Mouse (Mus musculus) testis, adult 2 months (tissue): ENCODE results near the gene Mettl7a1. TPM values are rescaled to one million over a fixed set of nuclear protein-coding genes. Genes with fewer than 3 reads are reported as not detected.

Source experiments
- H3K27ac ChIP-seq: fragments of 200-500 bp; 2 replicates; pipeline ENCODE4 v1.5.1; 2012; ENCODE audit warnings: low read depth, low read length; ENCODE audit not compliant: control insufficient read depth, insufficient read depth
- H3K27me3 ChIP-seq: fragments of 200-500 bp; 2 replicates; pipeline ENCODE4 v1.6.1; 2012; ENCODE audit warnings: mild to moderate bottlenecking, low read length, moderate library complexity; ENCODE audit not compliant: control insufficient read depth, insufficient read depth
- H3K36me3 ChIP-seq: fragments of 200-500 bp; 2 replicates; pipeline ENCODE4 v1.6.1; 2012; ENCODE audit warnings: mild to moderate bottlenecking, low read length; ENCODE audit not compliant: control insufficient read depth, insufficient read depth
- H3K4me1 ChIP-seq: fragments of 200-500 bp; 2 replicates; pipeline ENCODE4 v1.6.1; 2012; ENCODE audit warnings: low read length; ENCODE audit not compliant: control insufficient read depth, insufficient read depth
- H3K4me3 ChIP-seq: fragments of 200-500 bp; 2 replicates; pipeline ENCODE4 v1.5.1; 2012; ENCODE audit warnings: low read depth, mild to moderate bottlenecking, low read length, moderate library complexity, mixed read lengths; ENCODE audit not compliant: control insufficient read depth
- CTCF ChIP-seq: fragments of 200-500 bp; IDR thresholded peaks from 2 replicates; pipeline ENCODE4 v1.5.1; 2012; ENCODE audit warnings: low read depth, mild to moderate bottlenecking, inconsistent platforms, low read length, moderate library complexity; ENCODE audit not compliant: control insufficient read depth, insufficient read depth, insufficient replicate concordance
- POLR2A ChIP-seq: fragments of 200-500 bp; IDR thresholded peaks from 2 replicates; pipeline ENCODE4 v1.6.1; 2012; ENCODE audit warnings: low read depth, mild to moderate bottlenecking, inconsistent platforms, low read length, moderate library complexity; ENCODE audit not compliant: control insufficient read depth
- polyA plus RNA-seq: library from polyadenylated mRNA; depleted of rRNA; stranded (reverse); fragments of >200 nt; gene quantifications from 2 replicates; pipeline ENCODE4 v1.2.3, GENCODE M21; 2012

Mettl7a1 gene
- polyA plus RNA-seq, 1 experiment = 5.0 TPM

DNA sequence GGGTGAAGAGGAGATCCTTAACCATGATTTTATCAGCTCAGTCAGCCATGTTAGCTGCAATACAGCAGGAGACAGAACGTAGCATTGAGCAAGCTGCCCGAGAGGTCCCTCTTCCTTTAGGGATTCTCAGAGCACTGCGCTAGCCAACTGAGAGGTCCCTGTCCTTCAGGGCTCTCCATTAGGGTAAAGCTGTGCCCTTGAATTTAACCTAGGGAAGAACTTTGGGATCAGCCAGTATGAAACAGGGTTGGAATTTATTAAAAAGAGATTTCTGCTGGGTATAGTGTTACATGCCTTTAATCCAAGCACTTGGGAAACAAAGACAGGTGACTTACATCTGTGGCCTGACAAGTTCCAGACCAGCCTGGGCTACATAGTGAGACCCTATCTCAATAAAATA, 26.4 kb upstream of the Mettl7a1 start:
- TF ChIP-seq CTCF (no peak), POLR2A (no peak)
- H3K4me1 ChIP-seq = peaks cover 2% of the 10 kb centered on the region; the same call in 1 of the 2 replicates
- no peak overlapping the region for H3K4me3 ChIP-seq
- no peaks in the 10 kb centered on the region for H3K27me3 ChIP-seq
- H3K36me3 ChIP-seq = no peaks in the 10 kb centered on the region
- H3K27ac ChIP-seq = no peak overlapping the region

DNA sequence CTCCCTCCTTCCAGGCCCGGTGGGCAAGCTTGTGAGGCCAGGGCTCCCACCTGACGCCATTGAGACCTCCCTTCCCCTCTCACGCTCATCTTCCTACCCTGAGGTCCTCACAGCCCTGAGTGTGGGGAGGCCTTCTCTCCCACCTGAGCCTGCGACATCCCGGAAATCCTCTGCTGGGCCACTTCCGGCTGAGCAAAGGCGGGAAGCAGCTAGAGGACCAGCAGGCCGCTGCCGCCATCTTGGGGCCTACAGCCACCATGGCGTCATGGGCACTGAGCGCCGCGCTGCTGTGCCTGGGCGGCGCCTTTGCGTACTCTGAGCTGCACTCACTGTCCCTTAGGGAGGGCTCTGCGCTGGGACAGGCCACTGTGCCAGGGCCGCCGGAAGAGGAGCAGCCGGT, 23.3 kb upstream of the Mettl7a1 start, which contains the start of gene Tmprss12:
Tmprss12 (plus strand) TSS at position 212 of the 400 bp plus-strand sequence.
- H3K27ac ChIP-seq = peak within 1 kb of the TSS; percentile 82
- peaks cover 2% of the 10 kb centered on the region; the same call in 1 of the 2 replicates for H3K4me1 ChIP-seq
- H3K36me3 ChIP-seq = no peaks in the 10 kb centered on the region
- TF ChIP-seq CTCF (no peak), POLR2A (peak; percentile 83)
- H3K27me3 ChIP-seq = no peaks in the 10 kb centered on the region
- H3K4me3 ChIP-seq = peak within 1 kb of the TSS; percentile 96

DNA sequence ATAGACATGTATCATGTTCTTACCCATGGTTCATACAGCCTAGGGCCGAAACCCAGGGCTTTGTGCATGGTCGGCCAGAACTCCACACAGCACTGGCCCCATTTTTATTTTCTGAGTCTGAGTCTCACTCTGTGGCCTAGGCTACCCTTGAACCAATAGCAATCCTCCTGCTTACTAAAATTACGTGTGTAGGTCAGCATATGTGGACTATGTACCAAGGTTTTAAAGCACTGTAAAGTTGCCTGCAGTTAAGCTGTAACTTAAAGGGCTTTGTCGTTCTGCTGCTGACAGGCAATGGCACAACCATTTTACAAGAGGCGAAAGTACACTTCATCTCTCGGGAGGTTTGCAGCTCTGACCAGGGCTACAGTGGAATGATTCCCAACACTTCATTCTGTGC, 15.0 kb upstream of the Mettl7a1 start:
- H3K27ac ChIP-seq = no peak overlapping the region
- H3K4me1 ChIP-seq = no peaks in the 10 kb centered on the region
- H3K36me3 ChIP-seq = no peaks in the 10 kb centered on the region
- H3K27me3 ChIP-seq = no peaks in the 10 kb centered on the region
- no peak for TF ChIP-seq POLR2A
- no peak overlapping the region for H3K4me3 ChIP-seq

DNA sequence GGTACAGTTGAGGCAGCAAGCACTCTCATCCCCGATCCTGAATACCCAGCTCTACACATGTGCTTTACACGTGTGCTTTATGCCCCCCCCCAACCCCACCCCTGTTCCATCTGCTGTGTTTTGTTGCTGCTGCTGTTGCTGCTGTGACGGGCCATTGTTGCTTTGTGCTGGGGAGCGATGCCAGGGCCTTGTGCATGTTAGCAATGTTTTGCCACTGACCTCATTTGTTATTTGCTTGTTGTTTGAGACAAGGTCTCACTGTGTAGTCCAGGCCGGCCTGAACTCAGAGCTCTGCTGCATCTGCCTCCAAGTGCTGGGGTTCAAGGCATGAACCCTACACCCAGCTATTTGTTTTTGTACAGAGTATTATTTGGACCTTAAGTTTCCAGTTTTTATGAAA, 13.1 kb upstream of the Mettl7a1 start:
- TF ChIP-seq POLR2A (no peak), CTCF (no peak)
- Histone ChIP-seq H3K36me3 (no peaks in the 10 kb centered on the region), H3K4me1 (no peaks in the 10 kb centered on the region), H3K4me3 (no peak overlapping the region), H3K27me3 (no peaks in the 10 kb centered on the region), H3K27ac (no peak overlapping the region)

DNA sequence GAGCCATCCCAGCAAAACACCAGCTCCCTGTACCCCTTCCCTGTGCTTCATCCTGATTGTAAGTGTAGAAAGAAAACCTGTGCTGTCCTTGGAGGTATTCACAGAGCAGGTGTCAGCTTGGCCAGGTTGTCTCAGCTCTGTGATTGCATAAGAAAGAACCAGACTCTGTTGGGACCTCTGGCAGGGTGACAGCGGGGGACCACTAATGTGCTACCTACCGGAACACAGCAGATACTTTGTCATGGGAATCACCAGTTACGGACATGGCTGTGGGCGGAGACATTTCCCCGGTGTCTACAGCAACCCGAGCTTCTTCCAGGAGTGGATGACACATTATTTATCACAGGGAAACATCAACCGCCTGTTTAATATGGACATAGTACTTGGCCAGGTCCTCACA, 11.6 kb upstream of the Mettl7a1 start:
- Histone ChIP-seq H3K27me3 (no peaks in the 10 kb centered on the region), H3K4me3 (peak overlapping the region; percentile 66), H3K36me3 (no peaks in the 10 kb centered on the region), H3K4me1 (no peaks in the 10 kb centered on the region), H3K27ac (no peak overlapping the region)
- no peak for TF ChIP-seq POLR2A
- TF ChIP-seq CTCF = no peak

DNA sequence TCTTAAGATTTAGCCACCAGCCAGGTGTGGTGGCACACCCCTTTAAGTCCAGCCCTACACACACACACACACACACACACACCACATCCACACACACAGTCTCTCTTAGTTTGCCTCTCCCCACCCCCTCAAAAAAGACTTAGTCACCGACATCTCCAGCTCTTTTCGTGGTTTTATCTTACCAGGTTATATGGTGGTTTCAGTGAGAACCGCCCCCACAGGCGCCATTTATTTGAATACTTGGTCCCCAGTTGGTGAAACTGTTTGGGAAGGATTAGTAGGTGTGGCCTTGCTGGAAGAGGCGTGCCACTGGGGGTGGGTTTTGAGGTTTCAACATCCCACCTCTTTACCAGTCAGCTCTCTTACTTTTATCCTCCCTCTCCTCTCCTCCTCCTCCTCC, 6.1 kb upstream of the Mettl7a1 start:
- Histone ChIP-seq H3K4me1 (peaks cover 6% of the 10 kb centered on the region), H3K27me3 (no peaks in the 10 kb centered on the region), H3K27ac (no peak overlapping the region), H3K4me3 (no peak overlapping the region), H3K36me3 (no peaks in the 10 kb centered on the region)
- TF ChIP-seq CTCF (no peak), POLR2A (no peak)

DNA sequence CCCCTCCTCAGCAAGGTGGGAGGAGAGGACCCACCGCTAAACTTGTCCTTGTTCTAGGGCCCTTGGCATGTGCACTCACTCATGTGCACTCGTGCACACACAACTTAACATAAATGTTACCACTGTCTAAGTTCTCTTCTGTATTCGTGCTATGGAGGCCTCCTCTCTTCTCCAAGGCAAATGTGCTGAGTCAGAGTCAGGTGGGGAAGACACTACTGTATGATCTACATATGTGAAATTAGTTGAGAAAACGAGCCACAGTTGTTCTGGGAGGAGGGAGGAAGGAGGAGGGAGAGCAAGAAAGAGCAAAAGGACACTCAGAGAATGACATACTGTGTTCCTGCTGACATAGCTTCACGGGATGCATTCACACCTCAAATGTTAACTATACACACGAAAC, 3.4 kb upstream of the Mettl7a1 start:
- Histone ChIP-seq H3K27me3 (no peaks in the 10 kb centered on the region), H3K27ac (no peak overlapping the region), H3K4me3 (no peak overlapping the region), H3K4me1 (peaks cover 15% of the 10 kb centered on the region), H3K36me3 (no peaks in the 10 kb centered on the region)
- TF ChIP-seq CTCF = no peak

DNA sequence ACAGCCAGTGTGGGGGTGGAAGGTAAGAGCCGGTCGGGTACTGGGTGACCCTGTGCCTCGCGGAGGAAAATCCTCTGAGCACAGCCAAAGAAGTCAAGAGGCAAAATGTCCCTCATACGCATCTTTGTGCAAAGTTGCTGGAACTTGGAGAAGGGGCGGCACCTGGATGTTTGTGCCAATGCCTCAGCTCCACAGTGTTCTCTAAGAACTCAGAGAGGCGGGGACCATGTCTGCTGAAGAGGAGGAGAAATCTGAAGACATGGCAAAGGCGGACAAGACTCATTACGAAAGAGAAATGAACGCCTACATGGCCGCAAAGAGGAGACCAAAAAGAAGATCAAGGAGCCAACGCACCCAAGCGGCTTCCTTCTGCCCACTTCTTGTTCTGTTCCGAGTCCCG, 2.4 kb upstream of the Mettl7a1 start:
- Histone ChIP-seq H3K27ac (peak overlapping the region; percentile 39), H3K4me3 (peak overlapping the region; percentile 35), H3K36me3 (no peaks in the 10 kb centered on the region), H3K27me3 (no peaks in the 10 kb centered on the region), H3K4me1 (peaks cover 15% of the 10 kb centered on the region)
- TF ChIP-seq CTCF (no peak), POLR2A (no peak)
